Mouse (Mus musculus): Measurements from ENCODE around the gene Hoga1. TPM values are rescaled to one million over a fixed set of nuclear protein-coding genes. Genes with fewer than 3 reads are reported as not detected.
A peak's percentile ranks its signal among the peaks of the same experiment; 100 is the strongest.

Gene Hoga1
- total and polyA plus RNA-seq, 3 experiments = not detected

DNA sequence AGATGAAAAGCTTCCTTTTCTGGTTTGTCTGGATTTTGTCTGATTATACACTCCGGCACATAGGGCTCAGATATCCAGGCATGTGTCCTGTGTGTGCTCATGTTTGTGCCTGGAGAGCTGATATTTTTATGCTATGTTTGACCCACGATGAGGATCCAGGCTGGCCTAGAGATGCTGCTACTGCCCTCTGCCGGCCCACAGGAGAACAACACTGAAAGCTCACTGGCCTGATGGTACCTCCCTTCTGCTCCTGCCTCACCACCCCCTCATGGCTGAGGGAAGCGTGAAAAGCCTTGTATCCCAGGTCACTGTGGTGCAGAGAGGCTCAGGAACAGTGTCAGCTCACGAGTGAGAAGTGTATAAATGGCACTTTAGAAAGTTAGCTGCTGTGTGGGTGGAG, 19.3 kb upstream of the Hoga1 start (continued):
- TF ChIP-seq GABPA (IDR thresholded peaks at IDR 0.05; ENCODE audit: insufficient replicate concordance, low read depth, low read length) = no peak
- no peak for TF ChIP-seq MAX (IDR thresholded peaks at IDR 0.05; ENCODE audit: low read length)
- 0 out of 2 replicates have a peak, but pooled peaks have one; percentile 33 for TF ChIP-seq SIN3A (IDR thresholded peaks at IDR 0.05; ENCODE audit: low read length)
- TF ChIP-seq KAT2A (IDR thresholded peaks at IDR 0.05; ENCODE audit: insufficient replicate concordance, low read length) = no peak
- TF ChIP-seq E2F4 (IDR thresholded peaks at IDR 0.05; ENCODE audit: insufficient replicate concordance, low read depth, low read length) = no peak
- no peak for TF ChIP-seq USF1 (IDR thresholded peaks at IDR 0.05; ENCODE audit: low read depth, low read length)
- TF ChIP-seq TBP (conservative IDR thresholded peaks at IDR 0.05; ENCODE audit: low read depth, low read length) = no peak
- TF ChIP-seq JUND (conservative IDR thresholded peaks at IDR 0.05; ENCODE audit: low read depth, low read length) = no peak
- no peak for TF ChIP-seq POLR2A (IDR thresholded peaks at IDR 0.05; ENCODE audit: low read depth, low read length)
- no peak for TF ChIP-seq POLR2AphosphoS2 (IDR thresholded peaks at IDR 0.05; ENCODE audit: low read depth, low read length)
- 0 out of 2 replicates have a peak, but pooled peaks have one; percentile 37 for TF ChIP-seq MYC (IDR thresholded peaks at IDR 0.05; ENCODE audit: low read depth, low read length)
- TF ChIP-seq JUN (IDR thresholded peaks at IDR 0.05; ENCODE audit: insufficient read depth, low read depth, low read length) = no peak
- no peak for TF ChIP-seq ZMIZ1 (IDR thresholded peaks at IDR 0.05; ENCODE audit: low read depth, low read length)
- no peak for TF ChIP-seq NRF1 (IDR thresholded peaks at IDR 0.05; ENCODE audit: low read depth, low read length)
- TF ChIP-seq SMC3 (IDR thresholded peaks at IDR 0.05; ENCODE audit: low read depth, low read length) = peak; percentile 92
- no peak for TF ChIP-seq RCOR1 (conservative IDR thresholded peaks at IDR 0.05; ENCODE audit: low read depth, low read length)
- TF ChIP-seq MXI1 (IDR thresholded peaks at IDR 0.05; ENCODE audit: low read depth, low read length) = no peak
- no peak for TF ChIP-seq ZNF384 (IDR thresholded peaks at IDR 0.05; ENCODE audit: low read depth, low read length)
- peak; percentile 44; the same call in 1 of the 2 replicates for TF ChIP-seq ZC3H11A (IDR thresholded peaks at IDR 0.05; ENCODE audit: low read depth, low read length)

DNA sequence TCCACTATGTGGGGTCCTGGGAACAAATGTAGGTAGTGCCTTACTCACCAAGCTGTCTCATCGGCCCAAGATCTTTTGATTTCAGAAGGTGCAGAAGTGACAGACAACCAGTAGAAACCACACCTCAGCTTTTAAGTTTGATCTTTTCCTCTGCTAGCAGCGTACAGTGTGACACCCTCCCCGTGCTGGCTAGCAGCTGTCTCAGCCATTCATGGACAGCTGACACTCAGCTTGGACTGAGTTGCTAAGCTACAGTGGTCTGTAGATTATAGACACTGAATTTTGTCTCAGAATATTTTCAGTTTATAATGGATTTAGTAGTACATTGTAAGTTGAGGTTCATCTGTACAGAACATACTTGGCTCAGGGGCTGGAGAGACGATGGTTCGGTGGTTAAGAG, 14.3 kb upstream of the Hoga1 start:
- no peak overlapping the region for H3K4me3 ChIP-seq (replicated peaks in 1 of 3; ENCODE audit: low read depth in 2 of 3, low read length in 2 of 3, poor library complexity in 1 of 3)
- in situ Hi-C loops (cut with MboI; ENCODE audit: low pct_ligation_motif_present, low pct_unique_long_range_greater_than_20kb, low sequenced_read_pairs) = no loop called here
- no peaks in the 10 kb centered on the region for H3K79me2 ChIP-seq (replicated peaks; ENCODE audit: control insufficient read depth, extremely low read depth, insufficient read depth, poor library complexity, severe bottlenecking)
- no peak for DNase-seq (ENCODE audit: extremely low read depth)
- no peaks in the 10 kb centered on the region for H3K9me3 ChIP-seq (replicated peaks; ENCODE audit: low read length)
- no peak overlapping the region for H3K9ac ChIP-seq (ENCODE audit: insufficient read depth, low read depth)
- TF ChIP-seq ZKSCAN1 (IDR thresholded peaks at IDR 0.05; ENCODE audit: borderline replicate concordance, low read depth, low read length) = no peak
- no peak for TF ChIP-seq MAZ (IDR thresholded peaks at IDR 0.05; ENCODE audit: low read depth, low read length)
- TF ChIP-seq NRF1 (IDR thresholded peaks at IDR 0.05; ENCODE audit: low read depth, low read length) = no peak
- no peak for TF ChIP-seq TBP (conservative IDR thresholded peaks at IDR 0.05; ENCODE audit: low read depth, low read length)
- no peak for TF ChIP-seq RCOR1 (conservative IDR thresholded peaks at IDR 0.05; ENCODE audit: low read depth, low read length)
- TF ChIP-seq ZMIZ1 (IDR thresholded peaks at IDR 0.05; ENCODE audit: low read depth, low read length) = no peak
- TF ChIP-seq HCFC1 (IDR thresholded peaks at IDR 0.05; ENCODE audit: low read depth, low read length) = no peak
- TF ChIP-seq USF2 (conservative IDR thresholded peaks at IDR 0.05; ENCODE audit: low read depth, low read length) = no peak
- TF ChIP-seq SMC3 (IDR thresholded peaks at IDR 0.05; ENCODE audit: low read depth, low read length) = no peak
- TF ChIP-seq RAD21 (IDR thresholded peaks at IDR 0.05; ENCODE audit: low read depth, low read length) = no peak
- TF ChIP-seq USF1 (IDR thresholded peaks at IDR 0.05; ENCODE audit: low read depth, low read length) = no peak
- TF ChIP-seq JUND (conservative IDR thresholded peaks at IDR 0.05; ENCODE audit: low read depth, low read length) = no peak
- peaks cover 2 to 3% of the 10 kb centered on the region in 2 experiments; a peak in 3 of 4 replicates for H3K4me1 ChIP-seq (ENCODE audit: control insufficient read depth in 1 of 2, insufficient read depth in 2 of 2)
- no peaks in the 10 kb centered on the region for H3K27me3 ChIP-seq (replicated peaks)
- dilution Hi-C loops (cut with MboI; ENCODE audit: extremely low pct_ligation_motif_present, extremely low pct_unique_long_range_greater_than_20kb, low sequenced_read_pairs) = no loop called here
- no peak overlapping the region for H3K4me2 ChIP-seq (ENCODE audit: insufficient read depth, low read depth, poor library complexity, severe bottlenecking)
- peaks cover 0 to 32% of the 10 kb centered on the region in 2 experiments for H3K36me3 ChIP-seq (replicated peaks in 1 of 2; ENCODE audit: control insufficient read depth in 1 of 2, insufficient read depth in 1 of 2, low read length in 1 of 2)
- no peak overlapping the region for H3K27ac ChIP-seq (ENCODE audit: insufficient read depth, low read depth)
